Mouse (Mus musculus): ENCODE data around the gene Hmgn3.
"Not testable (repeated sequence)": the region's sequence is repeated elsewhere in the genome, so short reads cannot be mapped to it uniquely, and the experiment has no call there.

The Hmgn3 gene

GRCm38 (mm10) chr9:83146446-83147188, at the start of gene Hmgn3:
Hmgn3 (minus strand) TSS chr9:83146685.
- peak; percentile 93 to 94 for DNase-seq

- DNase-seq, result peak in 1 of 2 experiments; percentile 2
Measured at GRCm38 (mm10) chr9:83195765-83196164, 49.3 kb upstream of the Hmgn3 start.

GRCm38 (mm10) chr9:83195007-83195406, 48.5 kb upstream of the Hmgn3 start:
- DNase-seq, result no peak

- DNase-seq, result no peak
Measured at GRCm38 (mm10) chr9:83187752-83188151, 41.3 kb upstream of the Hmgn3 start.

- peak; percentile 39 to 64 for DNase-seq
Measured at GRCm38 (mm10) chr9:83145591-83146445, 667 bp downstream of the Hmgn3 start.

GRCm38 (mm10) chr9:83129831-83130230, 16.7 kb downstream of the Hmgn3 start:
- no peak for DNase-seq

- no peak for DNase-seq
Measured at GRCm38 (mm10) chr9:83127840-83128239, 18.6 kb downstream of the Hmgn3 start.

GRCm38 (mm10) chr9:83126482-83126881, 20.0 kb downstream of the Hmgn3 start:
- DNase-seq, result not testable (repeated sequence)

- no peak for DNase-seq
Measured at GRCm38 (mm10) chr9:83119211-83119610, 27.3 kb downstream of the Hmgn3 start.

- DNase-seq, result no peak
Measured at GRCm38 (mm10) chr9:83117486-83117885, 29.0 kb downstream of the Hmgn3 start.

GRCm38 (mm10) chr9:83116774-83117474, 29.6 kb downstream of the Hmgn3 start:
- DNase-seq, result no peak

- DNase-seq, result peak; percentile 25 to 31
Measured at GRCm38 (mm10) chr9:83115676-83116075, 30.8 kb downstream of the Hmgn3 start.

GRCm38 (mm10) chr9:83113800-83114217, 32.7 kb downstream of the Hmgn3 start:
- no peak for DNase-seq

GRCm38 (mm10) chr9:83112305-83112768, 34.1 kb downstream of the Hmgn3 start:
- DNase-seq, result no peak

GRCm38 (mm10) chr9:83111789-83112188, 34.7 kb downstream of the Hmgn3 start:
- no peak for DNase-seq

- DNase-seq, result no peak
Measured at GRCm38 (mm10) chr9:83111117-83111686, 35.3 kb downstream of the Hmgn3 start.

- no peak for DNase-seq
Measured at GRCm38 (mm10) chr9:83110406-83111116, 35.9 kb downstream of the Hmgn3 start.

GRCm38 (mm10) chr9:83109705-83110104, 36.8 kb downstream of the Hmgn3 start:
- DNase-seq, result no peak

GRCm38 (mm10) chr9:83108821-83109220, 37.7 kb downstream of the Hmgn3 start:
- no peak for DNase-seq

GRCm38 (mm10) chr9:83103785-83104184, 42.7 kb downstream of the Hmgn3 start:
- DNase-seq, result no peak

- no peak for DNase-seq
Measured at GRCm38 (mm10) chr9:83101691-83102090, 44.8 kb downstream of the Hmgn3 start.

GRCm38 (mm10) chr9:83100786-83101185, 45.7 kb downstream of the Hmgn3 start:
- DNase-seq, result no peak
